Mouse (Mus musculus) C2C12 (cell line): ENCODE data around the gene Adat3.

Experiments used
- CTCF ChIP-seq: IDR thresholded peaks from one replicate; pipeline ENCODE4 v1.5.1; 2011; ENCODE audit not compliant: control insufficient read depth, insufficient read depth, insufficient read length
- MAX ChIP-seq: IDR thresholded peaks from one replicate; pipeline ENCODE4 v1.6.1; 2011; ENCODE audit warnings: mild to moderate bottlenecking, control low read depth
- USF1 ChIP-seq: IDR thresholded peaks from one replicate; pipeline ENCODE4 v1.6.1; 2011; ENCODE audit warnings: low read depth, mild to moderate bottlenecking, control low read depth, moderate library complexity

- no peak for TF ChIP-seq CTCF
- TF ChIP-seq USF1: no peak
- TF ChIP-seq MAX: no peak
These were observed 48.7 kb upstream of the Adat3 start for GRCm38 (mm10) chr10:80553997-80554396.
